Mouse (Mus musculus): Measurements from ENCODE around the gene Klra9. TPM values are rescaled to one million over a fixed set of nuclear protein-coding genes. Genes with fewer than 3 reads are reported as not detected.

The Klra9 gene
- not detected for total RNA-seq (2023)

GRCm38 (mm10) chr6:130193012-130193411, at the start of gene Klra9:
Klra9 (minus strand) TSS chr6:130193112.

DNA sequence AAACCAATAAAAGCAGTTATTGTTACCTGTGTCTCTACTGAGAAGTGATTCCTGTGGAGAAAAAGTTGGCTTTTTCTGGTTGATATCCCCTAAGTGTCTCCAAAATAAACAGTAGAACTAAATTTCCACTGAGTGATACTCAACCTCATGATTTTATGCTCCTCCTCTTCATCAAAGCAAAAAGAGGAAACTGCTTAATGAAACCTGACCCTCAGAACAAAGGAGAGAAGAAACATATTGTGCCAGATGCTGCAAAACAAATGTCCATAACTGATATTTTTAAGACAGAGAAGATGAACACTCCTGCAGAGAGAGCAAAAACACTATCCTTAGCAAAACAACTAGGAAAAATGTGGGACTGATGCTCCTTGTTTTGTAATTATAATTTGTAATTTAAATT, 40.3 kb upstream of the Klra9 start, which contains the start of gene Klra7:
Gene Klra7 (minus strand): TSS at position 101 of the 400 bp plus-strand sequence.

DNA sequence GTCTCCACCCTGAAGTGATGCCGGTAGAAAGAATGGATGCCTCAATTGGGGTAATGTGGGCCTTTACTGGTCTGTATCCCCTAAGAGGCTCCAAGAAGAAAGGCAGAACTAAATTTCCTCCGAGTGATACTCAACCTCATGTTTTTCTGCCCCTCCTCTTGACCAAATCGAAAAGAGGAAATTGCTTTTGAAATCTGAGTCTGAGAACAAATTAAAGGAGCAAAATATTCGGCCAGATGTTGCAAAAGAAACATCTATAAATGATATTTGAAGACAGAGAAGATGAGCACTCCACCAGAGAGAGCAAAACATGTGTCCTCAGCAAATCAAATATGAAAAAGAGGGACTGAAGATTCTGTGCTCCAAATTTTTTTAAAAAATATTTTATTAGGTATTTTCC, 63.1 kb downstream of the Klra9 start, which contains the start of gene Klra8:
Gene Klra8 (minus strand): TSS at position 101 of the 400 bp plus-strand sequence.

Other genes with a start within 250 kb of the Klra9 start
- gene Klra6, start 166.2 kb downstream of the Klra9 start, total RNA-seq (2023): not detected
- 1.8 TPM for gene Klra4, start 125.8 kb downstream of the Klra9 start, total RNA-seq (2023)
- gene Klra8, start 63.2 kb downstream of the Klra9 start, total RNA-seq (2023): 1.8 TPM
- not detected for gene Klra7, start 40.2 kb upstream of the Klra9 start, total RNA-seq (2023)
- not detected for gene Klra10, start 88.8 kb upstream of the Klra9 start, total RNA-seq (2023)
- gene Klra3, start 144.5 kb upstream of the Klra9 start, total RNA-seq (2023): not detected
- gene Klra1, start 193.8 kb upstream of the Klra9 start, total RNA-seq (2023): 0.44 TPM